Mouse (Mus musculus): ENCODE results near the gene Ms4a6b. TPM values are rescaled to one million over a fixed set of nuclear protein-coding genes. Genes with fewer than 3 reads are reported as not detected.
"Not testable (repeated sequence)": the region's sequence is repeated elsewhere in the genome, so short reads cannot be mapped to it uniquely, and the experiment has no call there.

Ms4a6b gene
- total RNA-seq, 2 experiments from 2014 or later: 4.4 to 5.5 TPM

DNA sequence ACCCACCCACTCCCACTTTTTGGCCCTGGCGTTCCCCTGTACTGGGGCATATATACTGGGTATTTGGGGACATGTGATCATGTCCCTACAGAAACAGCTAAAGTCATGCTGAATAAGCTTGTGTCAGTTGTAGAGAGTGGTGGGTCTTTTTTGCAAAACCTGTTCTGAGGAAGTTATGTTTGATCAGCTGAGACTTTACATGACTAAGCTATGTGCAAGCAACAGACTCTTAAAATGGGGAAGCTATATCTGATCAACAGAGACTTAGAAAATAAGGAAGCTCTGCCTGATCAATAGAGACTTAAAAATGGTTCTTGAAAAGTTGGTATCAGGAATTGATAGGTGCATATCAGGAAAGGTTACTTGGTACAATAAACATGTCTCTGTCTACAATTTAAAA, 17.1 kb downstream of the Ms4a6b start:
- DNase-seq (ENCODE audit: low spot score in 2 of 2): no peak

DNA sequence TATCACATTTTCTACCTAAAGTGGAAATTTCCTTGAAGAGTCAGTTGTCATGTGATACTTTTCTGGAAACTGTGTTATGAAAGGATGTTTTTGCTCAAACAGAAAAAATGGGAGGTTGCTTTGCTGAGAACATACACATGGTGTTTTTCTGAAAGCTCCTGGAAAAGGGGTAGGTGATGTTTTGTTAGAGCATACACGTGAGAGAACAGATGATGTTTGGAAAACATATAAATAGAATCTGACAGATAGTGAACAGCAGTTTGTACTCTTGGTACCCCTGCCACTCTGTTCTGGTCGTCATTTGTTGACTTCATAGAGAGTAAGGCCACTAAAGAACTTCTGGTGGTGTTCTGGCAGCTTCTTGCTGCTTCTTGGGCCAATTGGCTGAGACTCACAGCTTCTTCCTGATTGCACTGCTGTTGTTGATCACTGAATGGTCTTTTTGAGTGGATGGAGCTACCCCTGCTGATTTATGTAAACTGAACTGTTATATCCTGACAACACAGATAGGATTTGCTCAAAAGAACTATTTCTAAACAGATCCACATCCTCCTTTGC, 17.7 kb downstream of the Ms4a6b start:
- DNase-seq (ENCODE audit: low spot score in 2 of 2): no peak

DNA sequence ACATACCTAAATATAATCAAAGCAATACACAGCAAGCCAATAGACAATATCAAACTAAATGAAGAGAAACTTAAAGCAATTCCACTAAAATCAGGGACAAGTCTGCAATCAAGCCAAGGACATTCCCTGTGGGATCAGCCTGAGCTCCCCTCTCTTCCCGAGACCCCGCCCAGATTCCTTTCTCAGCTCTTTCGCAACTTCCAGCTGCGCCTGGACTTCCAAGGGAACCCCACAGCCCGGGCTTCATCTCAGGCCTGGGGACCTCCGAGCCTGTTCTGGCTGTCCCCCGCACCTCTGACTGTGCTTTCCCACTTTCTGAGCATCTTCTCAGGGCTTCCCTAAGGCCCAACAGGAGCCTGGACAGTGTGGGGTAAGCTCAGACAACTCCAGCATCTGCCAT, 20.3 kb downstream of the Ms4a6b start, which contains the start of gene Ms4a4d:
Ms4a4d (plus strand) TSS at position 209 of the 400 bp plus-strand sequence.
- no peak for DNase-seq (ENCODE audit: low spot score in 2 of 2)

DNA sequence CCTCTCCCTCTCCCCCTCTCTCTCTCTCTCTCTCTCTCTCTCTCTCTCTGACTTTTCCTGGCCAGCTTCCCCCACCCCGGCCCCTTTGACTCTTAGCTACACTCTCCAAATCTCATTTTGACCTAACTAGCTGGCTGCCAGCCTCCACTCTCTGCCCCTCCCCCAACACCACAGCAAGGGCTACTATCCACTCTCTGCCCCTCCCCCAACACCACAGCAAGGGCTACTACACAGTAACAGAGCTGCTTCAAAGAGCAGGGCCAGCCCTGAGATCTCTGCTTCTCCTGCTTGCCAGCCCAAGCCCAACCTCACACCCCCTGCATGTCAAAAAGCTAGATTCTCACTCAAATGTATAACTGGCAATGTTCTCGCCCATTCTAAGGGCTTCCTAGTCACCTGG, 21.0 kb downstream of the Ms4a6b start:
- no peak for DNase-seq (ENCODE audit: low spot score in 2 of 2)

DNA sequence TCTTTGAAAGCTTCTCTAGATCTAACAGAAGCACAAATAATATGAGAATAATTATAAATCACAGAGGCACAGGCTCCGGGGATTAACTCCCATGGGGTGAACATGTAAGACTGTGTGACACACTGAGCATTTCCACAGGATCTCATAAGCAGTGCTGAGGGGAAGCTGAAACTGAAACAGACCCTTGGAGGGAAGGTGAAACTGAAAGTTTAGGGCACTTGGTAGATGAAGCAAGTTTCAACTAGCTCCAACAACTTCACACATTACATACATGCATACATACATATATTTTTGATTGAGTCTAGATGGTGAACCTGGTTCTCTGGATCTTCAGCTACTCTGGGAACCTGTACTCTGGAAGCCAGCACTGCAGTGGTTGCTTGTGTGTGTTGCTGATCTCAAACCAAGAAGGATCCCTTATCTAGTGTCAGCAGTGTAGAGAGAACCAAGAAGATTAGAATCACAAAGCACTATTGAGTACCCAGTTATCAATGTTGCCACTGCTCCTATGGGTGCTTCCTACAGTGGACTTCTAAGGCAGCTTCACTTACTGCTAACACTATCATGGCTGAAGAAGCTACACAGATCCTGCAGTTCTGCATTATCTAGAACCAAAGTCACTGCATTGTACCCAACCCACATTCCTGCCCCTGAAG, 24.0 kb downstream of the Ms4a6b start:
- not testable (repeated sequence) for DNase-seq (ENCODE audit: low spot score in 2 of 2)

DNA sequence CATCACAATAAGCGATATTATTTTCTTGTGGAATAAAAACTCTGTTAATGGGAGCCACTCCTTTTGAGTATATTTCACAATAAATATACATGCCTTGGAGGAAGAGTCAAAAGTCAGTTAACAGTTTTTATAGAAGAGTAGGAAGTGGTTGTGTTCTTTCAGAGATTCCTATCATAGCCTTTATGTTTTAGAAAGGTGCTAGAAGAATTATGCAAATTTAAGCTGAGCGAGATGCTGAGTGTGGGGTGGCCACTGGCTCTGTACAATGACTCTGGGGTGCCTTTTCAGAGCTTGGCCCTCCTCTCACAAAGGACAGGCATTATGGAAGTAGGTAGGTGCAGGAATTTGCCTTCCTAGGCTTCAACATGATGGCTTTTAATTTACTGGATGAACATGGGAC, 28.1 kb downstream of the Ms4a6b start:
- not testable (repeated sequence) for DNase-seq (ENCODE audit: low spot score in 2 of 2)

DNA sequence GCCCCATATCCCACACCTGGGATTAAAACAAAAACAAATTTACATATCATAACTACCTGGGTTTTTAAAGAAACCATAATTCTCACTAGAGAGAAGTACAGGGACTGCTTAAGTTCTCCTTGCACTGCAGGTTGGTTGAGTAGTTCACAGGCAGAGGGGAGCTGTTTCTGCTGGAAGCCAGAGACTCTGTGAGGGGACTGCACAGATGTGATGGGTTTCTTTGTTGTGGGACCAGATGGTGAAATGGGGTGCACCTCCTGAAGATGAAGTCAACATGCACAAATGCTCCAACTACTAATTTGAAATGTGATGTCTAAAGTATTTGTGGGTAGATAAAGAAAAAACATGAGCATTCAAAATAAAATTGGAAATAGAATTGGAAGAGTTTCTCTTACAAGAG, 31.6 kb downstream of the Ms4a6b start:
- DNase-seq (ENCODE audit: low spot score in 2 of 2): no peak

DNA sequence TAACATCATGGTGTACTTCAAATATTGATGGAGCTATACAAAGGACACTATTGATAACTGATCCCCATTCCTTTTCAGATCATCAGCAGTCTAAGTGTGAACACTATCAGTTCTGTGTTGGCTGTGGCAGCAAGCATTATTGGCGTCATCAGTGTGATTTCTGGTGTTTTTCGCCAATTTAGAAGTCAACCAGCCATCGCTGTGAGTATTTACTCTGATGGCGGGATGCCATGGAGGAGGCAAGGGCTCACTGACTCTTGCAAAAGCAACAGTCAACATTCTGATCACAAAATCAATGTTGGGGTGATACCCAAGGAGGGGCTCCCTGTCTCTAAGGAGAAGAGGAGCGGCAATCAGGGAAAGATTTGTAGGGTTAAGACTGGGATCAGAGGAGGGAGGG, 38.4 kb downstream of the Ms4a6b start:
- DNase-seq (ENCODE audit: low spot score in 2 of 2): no peak

DNA sequence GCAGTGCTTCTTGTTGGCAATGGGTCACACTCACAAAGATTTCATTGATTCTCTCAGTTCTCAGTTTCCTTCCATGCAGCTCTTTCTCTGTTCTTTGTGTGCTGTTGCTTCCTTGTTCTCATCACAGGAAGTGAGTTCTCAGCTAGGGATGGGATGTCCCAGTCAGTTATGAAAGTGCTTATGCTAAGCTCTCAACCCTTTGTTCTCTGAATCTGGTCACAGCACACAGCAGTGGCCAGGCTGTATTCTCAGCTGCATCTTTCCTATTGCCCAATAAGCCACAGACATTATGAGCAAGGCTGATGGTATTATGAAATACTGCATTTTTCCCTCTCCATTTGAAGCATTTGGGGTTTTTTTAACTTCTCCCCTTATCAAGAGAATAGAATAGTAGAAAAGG, 43.2 kb downstream of the Ms4a6b start:
- DNase-seq (ENCODE audit: low spot score in 2 of 2): not testable (repeated sequence)

DNA sequence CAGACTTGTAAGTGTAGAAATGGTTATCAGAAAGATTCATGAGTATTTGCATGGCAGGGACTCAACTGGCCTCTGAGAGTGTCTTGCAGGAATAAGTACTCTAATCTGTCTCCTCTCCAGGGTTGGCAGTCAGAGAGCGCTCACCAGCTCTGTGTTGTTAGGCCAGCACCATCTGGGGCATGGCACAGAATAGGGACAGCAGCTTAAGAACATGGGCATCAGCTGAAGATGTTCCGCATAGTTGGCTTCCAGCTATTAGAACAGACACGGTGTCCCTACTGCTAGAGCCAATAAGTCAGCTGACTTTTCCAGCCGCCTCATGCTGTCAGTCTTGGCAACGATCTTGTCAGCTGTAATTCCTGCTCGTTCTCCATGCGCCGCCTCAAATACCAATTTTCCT, 58.7 kb downstream of the Ms4a6b start:
- no peak for DNase-seq (ENCODE audit: low spot score in 2 of 2)

Other genes with a start within 250 kb of the Ms4a6b start
- not detected for gene Ms4a5, start 232.6 kb upstream of the Ms4a6b start, total RNA-seq (2021)
- under 1 TPM; 0.08 to 0.11 TPM for gene Ms4a14, start 202.1 kb upstream of the Ms4a6b start, total RNA-seq (2021)
- gene Ms4a7, start 180.4 kb upstream of the Ms4a6b start, total RNA-seq (2021): 1 to 10 TPM; 2.3 to 3.1 TPM
- gene Ms4a4a, start 141.0 kb upstream of the Ms4a6b start, total RNA-seq (2021): 1 to 10 TPM; 5.4 to 6.5 TPM
- not detected for gene Ms4a4c, start 111.7 kb upstream of the Ms4a6b start, total RNA-seq (2021)
- 1 to 10 TPM in 1 of 2 experiments, under 1 TPM in 1; 0.71 to 1.6 TPM for gene Ms4a4b, start 73.0 kb upstream of the Ms4a6b start, total RNA-seq (2021)
- 10 to 100 TPM; 10.2 to 10.3 TPM for gene Ms4a6c, start 47.1 kb upstream of the Ms4a6b start, total RNA-seq (2021)
- gene Gm8369, start 30.6 kb upstream of the Ms4a6b start, total RNA-seq (2021): not detected
- under 1 TPM; 0.39 to 0.68 TPM for gene Ms4a4d, start 20.3 kb downstream of the Ms4a6b start, total RNA-seq (2021)
- 1 to 10 TPM; 3.7 to 4.4 TPM for gene Ms4a6d, start 88.3 kb downstream of the Ms4a6b start, total RNA-seq (2021)
- gene Ms4a2, start 107.2 kb downstream of the Ms4a6b start, total RNA-seq (2021): under 1 TPM; 0.20 to 0.98 TPM
- gene Ms4a3, start 124.3 kb downstream of the Ms4a6b start, total RNA-seq (2021): 1 to 10 TPM in 1 of 2 experiments, under 1 TPM in 1; 0.53 to 1.2 TPM
- gene Oosp2, start 144.0 kb downstream of the Ms4a6b start, total RNA-seq (2021): not detected
- under 1 TPM in 1 of 2 experiments, not detected in 1; 0.96 TPM for gene Oosp1, start 174.6 kb downstream of the Ms4a6b start, total RNA-seq (2021)
- gene Oosp3, start 180.5 kb downstream of the Ms4a6b start, total RNA-seq (2021): not detected
- not detected for gene Gif, start 231.0 kb downstream of the Ms4a6b start, total RNA-seq (2021)

All from adrenal gland, postnatal 4 days (tissue).